Mouse (Mus musculus) lung, adult 2 months (tissue): ENCODE data around the gene Olfr825. TPM values are rescaled to one million over a fixed set of nuclear protein-coding genes. Genes with fewer than 3 reads are reported as not detected.
"Not testable (repeated sequence)": the region's sequence is repeated elsewhere in the genome, so short reads cannot be mapped to it uniquely, and the experiment has no call there.

Source experiments
- DNase-seq: peaks from one replicate; pipeline ENCODE4 v3.0.0; 2022
- H3K4me1 ChIP-seq: fragments of 200-500 bp; 2 replicates; pipeline ENCODE4 v1.6.1; 2011; ENCODE audit warnings: low read length; ENCODE audit not compliant: control insufficient read depth, insufficient read depth
- H3K4me3 ChIP-seq: fragments of 200-500 bp; replicated peaks from 2 replicates; pipeline ENCODE3; 2011; ENCODE audit warnings: low read depth, mild to moderate bottlenecking, control low read depth, low read length; ENCODE audit errors: extremely low read depth
- CTCF ChIP-seq: fragments of 200-500 bp; IDR thresholded peaks from 2 replicates; pipeline ENCODE4 v1.5.1; 2011; ENCODE audit warnings: mild to moderate bottlenecking, low read length, control low read depth; ENCODE audit not compliant: insufficient read depth
- POLR2A ChIP-seq: fragments of 200-500 bp; IDR thresholded peaks from 2 replicates; pipeline ENCODE4 v1.6.1; 2011; ENCODE audit warnings: low read depth, mild to moderate bottlenecking, control low read depth, low read length, borderline replicate concordance; ENCODE audit errors: extremely low read depth
- WGBS: fragments of 180-500 bp; shearing (Covaris S2); methylation state at CpG from one replicate; pipeline ENCODE4 v1.1.7; 2018; 5-methylcytosine and 5-hydroxymethylcytosine counted together
- polyA plus RNA-seq: library from polyadenylated mRNA; depleted of rRNA; stranded (reverse); fragments of >200 nt; gene quantifications from 2 replicates; pipeline ENCODE4 v1.2.3, GENCODE M21; 2012; rRNA removed

The Olfr825 gene
- polyA plus RNA-seq = not detected in 2 replicates

GRCm38 (mm10) chr10:130166666-130167065 is at the start of gene Olfr825:
Gene Olfr825, minus strand, starts transcription at chr10:130166766.
- Histone ChIP-seq H3K4me1 (no peaks in the 10 kb centered on the region), H3K4me3 (no peak within 1 kb of the TSS)
- TF ChIP-seq CTCF = no peak
- no peak for TF ChIP-seq POLR2A
- DNase-seq = no peak

- TF ChIP-seq CTCF = no peak
- TF ChIP-seq POLR2A = no peak
- 72% methylated on average over 1 of the region's 1 CpGs for WGBS
- H3K4me1 ChIP-seq = no peaks in the 10 kb centered on the region
- no peak for DNase-seq
- no peak within 1 kb of the TSS for H3K4me3 ChIP-seq
Measured at GRCm38 (mm10) chr10:130214303-130214702, 47.7 kb upstream of the Olfr825 start, which contains the start of gene Olfr827. Gene Olfr827, minus strand, starts transcription at chr10:130214403.

GRCm38 (mm10) chr10:130184086-130184485 is 17.5 kb upstream of the Olfr825 start, which contains the start of gene Olfr826:
Gene Olfr826, minus strand, starts transcription at chr10:130184186.
- TF ChIP-seq POLR2A (no peak), CTCF (no peak)
- Histone ChIP-seq H3K4me3 (no peak within 1 kb of the TSS), H3K4me1 (no peaks in the 10 kb centered on the region)
- no peak for DNase-seq
- WGBS = 65% methylated on average over 1 of the region's 1 CpGs

- DNase-seq = no peak
- no peaks in the 10 kb centered on the region for H3K4me1 ChIP-seq
- TF ChIP-seq POLR2A = no peak
- TF ChIP-seq CTCF = no peak
- H3K4me3 ChIP-seq = no peak overlapping the region
Measured at GRCm38 (mm10) chr10:130165196-130165595, 1.4 kb downstream of the Olfr825 start.

GRCm38 (mm10) chr10:130144121-130144520 is 22.4 kb downstream of the Olfr825 start:
- Histone ChIP-seq H3K4me3 (no peak overlapping the region), H3K4me1 (no peaks in the 10 kb centered on the region)
- DNase-seq = no peak
- TF ChIP-seq CTCF (no peak), POLR2A (no peak)
- 77% methylated on average over 5 of the region's 5 CpGs for WGBS

GRCm38 (mm10) chr10:130142481-130142880 is 24.1 kb downstream of the Olfr825 start:
- not testable (repeated sequence) for DNase-seq, H3K4me3 ChIP-seq, H3K4me1 ChIP-seq
- WGBS = 68% methylated on average over 5 of the region's 5 CpGs

GRCm38 (mm10) chr10:130134811-130135210 is 31.8 kb downstream of the Olfr825 start:
- H3K4me3 ChIP-seq = no peak overlapping the region
- TF ChIP-seq POLR2A (no peak), CTCF (no peak)
- H3K4me1 ChIP-seq = no peaks in the 10 kb centered on the region
- no peak for DNase-seq

GRCm38 (mm10) chr10:130129900-130130299 is 36.7 kb downstream of the Olfr825 start, which contains the start of gene Olfr824:
Gene Olfr824, minus strand, starts transcription at chr10:130130000.
- not testable (repeated sequence) for H3K4me1 ChIP-seq, H3K4me3 ChIP-seq, DNase-seq

GRCm38 (mm10) chr10:130116045-130116444 is 50.5 kb downstream of the Olfr825 start:
- not testable (repeated sequence) for H3K4me3 ChIP-seq, H3K4me1 ChIP-seq, DNase-seq
- WGBS = 69% methylated on average over 3 of the region's 3 CpGs

GRCm38 (mm10) chr10:130115283-130115682 is 51.3 kb downstream of the Olfr825 start, which contains the start of gene Olfr823:
Gene Olfr823, minus strand, starts transcription at chr10:130115383.
- not testable (repeated sequence) for H3K4me3 ChIP-seq, DNase-seq, H3K4me1 ChIP-seq
- 71% methylated on average over 1 of the region's 1 CpGs for WGBS

Other genes starting within 250 kb of the Olfr825 start
- not detected in 2 replicates for gene Olfr818, start 217.7 kb downstream of the Olfr825 start, polyA plus RNA-seq
- gene Olfr819, start 199.5 kb downstream of the Olfr825 start, polyA plus RNA-seq = not detected in 2 replicates
- gene Olfr247, start 190.6 kb downstream of the Olfr825 start, polyA plus RNA-seq = not detected in 2 replicates
- not detected in 2 replicates for gene Gm10310, start 181.7 kb downstream of the Olfr825 start, polyA plus RNA-seq
- gene Olfr820, start 154.1 kb downstream of the Olfr825 start, polyA plus RNA-seq = not detected in 2 replicates
- gene Olfr821, start 136.4 kb downstream of the Olfr825 start, polyA plus RNA-seq = not detected in 2 replicates
- gene Olfr822, start 95.6 kb downstream of the Olfr825 start, polyA plus RNA-seq = not detected in 2 replicates
- gene Olfr823, start 51.4 kb downstream of the Olfr825 start, polyA plus RNA-seq = not detected in 2 replicates
- not detected in 2 replicates for gene Olfr824, start 36.8 kb downstream of the Olfr825 start, polyA plus RNA-seq
- not detected in 2 replicates for gene Olfr826, start 17.4 kb upstream of the Olfr825 start, polyA plus RNA-seq
- not detected in 2 replicates for gene Olfr827, start 47.6 kb upstream of the Olfr825 start, polyA plus RNA-seq
- gene Neurod4, start 113.5 kb upstream of the Olfr825 start, polyA plus RNA-seq = not detected in 2 replicates
- gene Tespa1, start 156.1 kb upstream of the Olfr825 start, polyA plus RNA-seq = 0.83 and 1.3 TPM in 2 replicates
- not detected in 2 replicates for gene Vmn2r84, start 227.6 kb upstream of the Olfr825 start, polyA plus RNA-seq